Mouse (Mus musculus): ENCODE data around the gene Bend7. TPM values are rescaled to one million over a fixed set of nuclear protein-coding genes. Genes with fewer than 3 reads are reported as not detected.
A peak's percentile ranks its signal among the peaks of the same experiment; 100 is the strongest.

Gene Bend7
- polyA plus RNA-seq, 1 experiment from 2014 or later = 7.1 TPM

DNA sequence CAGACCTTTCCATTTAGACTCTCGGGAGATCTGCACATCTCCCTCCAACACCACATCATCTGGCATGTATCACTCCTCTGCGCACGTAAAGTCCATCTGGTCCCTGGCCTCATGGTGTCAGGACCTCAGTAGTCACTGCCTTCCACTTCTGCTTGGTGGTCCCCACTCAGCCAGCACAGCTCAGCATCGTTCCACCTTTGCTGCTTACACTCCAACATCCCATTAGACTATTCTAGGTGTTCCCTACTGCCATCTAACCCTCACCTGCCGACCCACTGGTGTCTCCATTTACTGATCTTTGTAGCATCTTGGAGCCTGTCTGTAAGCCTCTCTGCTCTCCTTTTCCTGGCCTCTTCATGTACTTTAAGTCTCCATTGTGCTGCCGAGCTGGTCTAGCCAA is 67.4 kb downstream of the Bend7 start:
- Histone ChIP-seq H3K9me3 (no peaks in the 10 kb centered on the region), H3K4me1 (replicated peaks) (no peaks in the 10 kb centered on the region), H3K36me3 (no peaks in the 10 kb centered on the region), H3K4me3 (replicated peaks) (no peak overlapping the region), H3K27me3 (replicated peaks) (no peaks in the 10 kb centered on the region), H3K27ac (no peak overlapping the region), H3K4me2 (replicated peaks) (no peak overlapping the region), H3K9ac (no peak overlapping the region)
- 88% methylated on average over 6 of the region's 6 CpGs for WGBS
- no peak for ATAC-seq

DNA sequence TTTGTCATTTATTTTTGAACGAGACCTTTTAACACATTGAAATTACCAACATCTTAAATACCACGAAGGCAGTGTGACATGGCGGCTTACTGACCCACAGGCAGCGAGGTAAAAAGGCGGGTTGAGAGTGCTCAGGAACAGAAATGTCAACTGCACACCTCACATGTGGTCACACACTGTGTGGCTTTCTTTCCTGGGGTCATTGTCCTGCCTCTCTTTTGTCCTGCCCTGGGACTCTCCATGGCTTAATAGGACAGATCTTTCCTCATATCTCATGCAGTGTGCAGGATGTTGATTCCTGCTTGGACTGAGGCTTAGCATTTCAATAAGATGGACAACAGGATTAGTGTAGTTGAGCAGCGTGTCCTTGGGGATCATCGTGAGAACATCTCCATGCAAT is 69.6 kb downstream of the Bend7 start:
- Histone ChIP-seq H3K27ac (no peak overlapping the region), H3K9me3 (no peaks in the 10 kb centered on the region), H3K4me1 (replicated peaks) (no peaks in the 10 kb centered on the region), H3K27me3 (replicated peaks) (no peaks in the 10 kb centered on the region), H3K4me3 (replicated peaks) (no peak overlapping the region), H3K9ac (no peak overlapping the region), H3K36me3 (no peaks in the 10 kb centered on the region), H3K4me2 (replicated peaks) (no peak overlapping the region)
- WGBS = 88% methylated on average over 7 of the region's 7 CpGs
- ATAC-seq = no peak

DNA sequence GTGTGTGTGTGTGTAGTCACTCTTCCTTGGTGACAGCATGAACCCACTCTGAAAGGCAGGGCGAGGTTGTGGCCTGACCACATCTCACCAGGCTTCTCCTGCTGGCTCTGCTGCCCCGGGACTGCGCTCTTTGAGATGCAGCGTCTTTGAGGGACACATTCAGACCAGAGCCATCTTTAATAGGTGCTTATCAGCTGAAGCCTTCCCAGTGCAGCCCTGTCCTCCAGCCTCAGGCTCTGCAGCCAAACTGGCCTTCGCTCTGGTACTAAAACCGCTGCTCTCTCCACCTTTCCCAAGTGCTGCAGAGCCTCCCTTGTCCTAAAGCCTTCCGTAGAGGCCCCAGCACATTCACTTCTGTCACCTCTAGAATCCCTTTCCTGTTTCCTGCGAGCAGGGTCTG is 74.0 kb downstream of the Bend7 start:
- no peak for ATAC-seq
- no peak overlapping the region for H3K9ac ChIP-seq
- H3K36me3 ChIP-seq = no peaks in the 10 kb centered on the region
- WGBS = 85% methylated on average over 8 of the region's 8 CpGs
- H3K4me2 ChIP-seq (replicated peaks) = no peak overlapping the region
- no peaks in the 10 kb centered on the region for H3K4me1 ChIP-seq (replicated peaks)
- no peak overlapping the region for H3K27ac ChIP-seq
- H3K27me3 ChIP-seq (replicated peaks) = no peaks in the 10 kb centered on the region
- H3K9me3 ChIP-seq = no peaks in the 10 kb centered on the region
- H3K4me3 ChIP-seq (replicated peaks) = no peak overlapping the region

DNA sequence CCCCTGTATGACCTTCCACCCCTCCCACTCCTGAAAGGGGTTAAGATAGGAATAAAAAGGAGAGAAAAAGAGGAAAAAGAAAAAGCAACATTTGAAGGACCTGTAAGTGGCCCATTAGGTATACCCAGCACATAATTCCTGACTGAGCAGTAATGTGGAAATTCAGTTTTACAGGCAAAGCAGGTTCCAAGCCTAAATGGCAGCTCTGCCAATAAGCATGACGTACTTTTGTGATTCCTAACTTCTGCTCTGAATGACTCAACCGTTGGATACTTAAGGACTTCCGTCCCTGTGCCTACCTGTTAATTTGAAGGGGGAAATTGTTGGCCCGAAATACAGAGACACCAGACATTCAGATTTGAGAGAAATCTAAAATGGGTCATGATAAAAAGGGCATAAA is 74.9 kb downstream of the Bend7 start:
- Histone ChIP-seq H3K4me1 (replicated peaks) (no peaks in the 10 kb centered on the region), H3K4me3 (replicated peaks) (no peak overlapping the region), H3K4me2 (replicated peaks) (no peak overlapping the region), H3K9ac (no peak overlapping the region), H3K27ac (no peak overlapping the region), H3K36me3 (no peaks in the 10 kb centered on the region), H3K9me3 (no peaks in the 10 kb centered on the region), H3K27me3 (replicated peaks) (no peaks in the 10 kb centered on the region)
- no peak for ATAC-seq
- 84% methylated on average over 4 of the region's 4 CpGs for WGBS

DNA sequence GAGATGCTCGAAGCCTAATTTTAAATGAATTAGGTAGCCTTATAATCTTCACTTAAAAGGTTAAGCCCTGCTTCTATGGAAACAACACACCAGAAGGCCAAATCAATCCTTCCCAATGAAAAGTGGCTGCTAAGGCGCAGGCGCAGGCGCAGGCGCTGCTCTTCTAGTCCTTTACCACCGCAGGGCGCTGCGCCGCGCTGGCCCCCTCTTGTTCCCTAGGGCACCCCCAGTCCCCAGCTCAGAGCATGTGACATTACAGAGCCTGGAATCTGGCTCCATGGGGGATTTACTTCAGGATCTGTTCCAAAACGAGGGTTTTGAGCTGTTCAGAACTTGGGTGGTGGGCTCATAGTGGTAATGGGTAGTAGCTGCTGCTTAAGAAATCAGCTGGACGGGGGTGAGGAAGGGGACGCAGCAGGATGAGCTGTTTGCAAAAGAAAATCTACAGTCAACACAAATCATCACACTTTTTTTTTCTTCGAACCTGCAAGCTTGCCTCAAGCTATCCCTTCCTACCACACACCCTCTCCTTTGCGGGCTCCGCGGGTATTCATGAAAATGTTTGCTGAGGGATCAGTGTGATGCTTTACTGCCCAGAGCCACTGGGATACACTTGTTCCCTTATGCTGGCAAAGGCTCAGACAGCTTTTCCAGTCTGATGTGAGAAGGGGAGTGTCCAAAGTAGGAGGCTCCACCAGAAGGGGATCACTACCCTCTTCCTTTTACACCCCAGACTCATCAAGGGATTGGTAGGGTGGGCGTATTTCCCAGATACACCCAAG is 85.0 kb downstream of the Bend7 start:
- Histone ChIP-seq H3K4me2 (replicated peaks) (0 out of 2 replicates have a peak overlapping the region, but pooled peaks have one; percentile 14), H3K36me3 (no peaks in the 10 kb centered on the region), H3K27me3 (replicated peaks) (no peaks in the 10 kb centered on the region), H3K4me3 (replicated peaks) (no peak overlapping the region), H3K9me3 (no peaks in the 10 kb centered on the region), H3K27ac (no peak overlapping the region), H3K4me1 (replicated peaks) (0 out of 2 replicates have a peak, but pooled peaks cover 2% of the 10 kb centered on the region), H3K9ac (no peak overlapping the region)
- no peak for ATAC-seq
- 50% methylated on average over 18 of the region's 18 CpGs for WGBS

DNA sequence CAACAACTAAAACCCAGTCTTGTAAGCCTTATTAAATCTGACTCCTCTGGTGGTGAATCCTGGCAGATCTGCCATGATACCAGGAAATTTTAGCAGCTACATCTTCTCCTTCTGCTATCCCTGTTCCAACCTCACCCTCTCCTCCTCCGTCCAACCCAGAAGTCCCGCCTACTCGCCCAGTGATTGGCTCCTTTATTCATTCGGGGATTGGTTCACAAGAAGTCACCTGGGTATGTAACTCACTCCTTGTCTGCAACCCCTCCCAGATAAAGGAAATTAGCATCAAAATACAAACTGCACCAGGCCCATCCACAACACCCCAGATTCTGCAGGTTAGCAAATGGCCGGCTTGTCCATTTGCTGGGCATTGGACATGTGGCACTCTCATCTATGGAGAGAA is 98.7 kb downstream of the Bend7 start:
- ATAC-seq = no peak
- 64% methylated on average over 5 of the region's 5 CpGs for WGBS
- Histone ChIP-seq H3K4me1 (replicated peaks) (no peaks in the 10 kb centered on the region), H3K4me2 (replicated peaks) (no peak overlapping the region), H3K36me3 (no peaks in the 10 kb centered on the region), H3K4me3 (replicated peaks) (no peak overlapping the region), H3K27ac (no peak overlapping the region), H3K9ac (no peak overlapping the region), H3K9me3 (no peaks in the 10 kb centered on the region; the same call in 1 of the 2 replicates), H3K27me3 (replicated peaks) (0 out of 2 replicates have a peak, but pooled peaks cover 5% of the 10 kb centered on the region)

DNA sequence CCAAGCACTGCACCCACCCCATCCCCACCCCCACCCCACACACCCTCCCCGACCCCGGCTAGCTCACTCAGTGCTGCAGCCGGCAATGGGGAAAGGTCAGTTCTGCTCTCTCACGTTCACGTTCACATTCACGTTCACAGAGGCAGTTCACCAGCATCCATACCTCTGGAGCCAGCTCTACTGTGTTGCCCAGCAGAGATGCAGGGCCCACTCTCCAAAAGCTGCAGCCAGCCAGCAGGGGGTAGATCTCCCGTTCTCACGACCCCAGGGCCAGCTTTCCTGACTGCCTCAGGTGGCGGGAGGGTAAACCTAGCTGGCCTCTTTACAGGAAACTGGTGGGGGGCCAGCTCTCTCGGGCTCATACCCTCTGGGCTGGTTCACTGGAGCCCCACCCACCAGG is 100.0 kb downstream of the Bend7 start:
- no peak for ATAC-seq
- Histone ChIP-seq H3K4me2 (replicated peaks) (no peak overlapping the region), H3K4me1 (replicated peaks) (no peaks in the 10 kb centered on the region), H3K9ac (no peak overlapping the region), H3K36me3 (no peaks in the 10 kb centered on the region), H3K4me3 (replicated peaks) (no peak overlapping the region), H3K27me3 (replicated peaks) (0 out of 2 replicates have a peak, but pooled peaks cover 5% of the 10 kb centered on the region), H3K27ac (no peak overlapping the region), H3K9me3 (no peaks in the 10 kb centered on the region; the same call in 1 of the 2 replicates)
- WGBS = 5% methylated on average over 10 of the region's 10 CpGs

DNA sequence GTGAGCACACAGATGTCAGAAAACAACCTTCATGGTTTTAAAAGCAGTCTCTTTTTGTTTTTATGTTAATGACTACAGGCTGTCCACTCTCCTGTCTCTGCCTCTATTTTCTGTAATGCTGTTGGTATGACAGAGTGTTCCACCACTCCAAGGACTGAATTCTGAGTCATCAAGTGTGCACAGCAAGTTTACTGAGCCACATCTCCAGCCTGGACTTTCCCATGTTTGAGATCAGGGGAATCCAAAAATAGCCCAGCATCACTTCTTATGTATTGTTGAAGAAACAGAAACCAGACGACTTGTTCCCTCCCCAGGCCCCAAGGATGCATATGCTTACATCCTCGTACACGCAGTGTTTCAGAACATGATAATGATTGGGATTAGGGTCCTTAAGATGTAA is 102.6 kb downstream of the Bend7 start:
- Histone ChIP-seq H3K9ac (no peak overlapping the region), H3K9me3 (no peaks in the 10 kb centered on the region; the same call in 1 of the 2 replicates), H3K4me1 (replicated peaks) (no peaks in the 10 kb centered on the region), H3K36me3 (no peaks in the 10 kb centered on the region), H3K4me3 (replicated peaks) (no peak overlapping the region), H3K27me3 (replicated peaks) (0 out of 2 replicates have a peak, but pooled peaks cover 5% of the 10 kb centered on the region), H3K4me2 (replicated peaks) (no peak overlapping the region), H3K27ac (no peak overlapping the region)
- WGBS = 68% methylated on average over 3 of the region's 3 CpGs
- ATAC-seq = no peak

DNA sequence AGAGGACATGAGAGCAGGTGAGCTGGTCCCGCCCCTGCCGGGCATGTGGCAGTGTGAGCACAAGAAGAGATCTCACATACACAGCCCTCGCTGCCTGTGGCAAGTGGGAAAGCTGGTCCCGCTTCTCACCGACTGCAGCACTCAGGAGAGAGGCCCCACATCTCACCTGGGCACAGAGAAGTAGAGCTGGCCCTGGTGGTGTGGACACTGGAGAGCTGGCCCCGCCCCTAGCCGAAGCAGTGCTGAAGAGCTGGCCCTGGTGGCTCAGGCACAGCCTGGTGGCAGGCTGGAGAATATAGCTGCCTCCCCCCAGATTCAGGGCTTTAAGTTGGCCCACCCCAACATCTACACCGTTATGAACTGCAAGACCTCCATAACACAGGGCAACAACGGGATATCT is 106.4 kb downstream of the Bend7 start:
- ATAC-seq = peak; percentile 46; the same call in 1 of the 2 replicates
- 63% methylated on average over 9 of the region's 9 CpGs for WGBS
- no peaks in the 10 kb centered on the region for H3K36me3 ChIP-seq

DNA sequence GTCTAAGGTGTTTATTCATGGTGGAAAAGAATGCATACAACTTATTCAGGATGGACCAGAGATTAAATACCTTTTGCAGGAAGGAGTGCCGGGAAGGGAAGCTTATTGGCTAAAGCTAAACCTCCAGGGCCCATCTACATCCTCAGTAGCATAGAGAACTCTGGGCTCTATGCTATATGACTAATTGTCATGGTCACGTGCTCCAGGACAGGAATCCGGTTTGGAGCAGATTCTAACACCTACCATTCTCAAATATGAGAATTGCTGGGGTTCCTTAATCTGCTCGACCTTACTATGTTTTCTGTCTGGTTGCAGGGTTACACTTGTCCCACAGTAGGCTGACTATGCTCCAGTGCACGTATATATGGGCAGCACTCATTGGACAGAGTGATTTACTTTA is 110.4 kb downstream of the Bend7 start:
- ATAC-seq = no peak
- no peak overlapping the region for H3K27ac ChIP-seq
- 67% methylated on average over 5 of the region's 5 CpGs for WGBS
- no peak overlapping the region for H3K9ac ChIP-seq
- no peaks in the 10 kb centered on the region for H3K9me3 ChIP-seq
- no peaks in the 10 kb centered on the region; the same call in 1 of the 2 replicates for H3K4me1 ChIP-seq (replicated peaks)
- H3K4me3 ChIP-seq (replicated peaks) = no peak overlapping the region
- H3K27me3 ChIP-seq (replicated peaks) = no peaks in the 10 kb centered on the region
- H3K36me3 ChIP-seq = no peaks in the 10 kb centered on the region
- H3K4me2 ChIP-seq (replicated peaks) = no peak overlapping the region

More for the DNA sequence above, 106.4 kb downstream of the Bend7 start:
- Histone ChIP-seq H3K9me3 (no peaks in the 10 kb centered on the region; the same call in 1 of the 2 replicates), H3K27ac (no peak overlapping the region), H3K9ac (no peak overlapping the region), H3K4me1 (replicated peaks) (no peaks in the 10 kb centered on the region), H3K4me2 (replicated peaks) (no peak overlapping the region), H3K4me3 (replicated peaks) (no peak overlapping the region), H3K27me3 (replicated peaks) (no peaks in the 10 kb centered on the region)

DNA sequence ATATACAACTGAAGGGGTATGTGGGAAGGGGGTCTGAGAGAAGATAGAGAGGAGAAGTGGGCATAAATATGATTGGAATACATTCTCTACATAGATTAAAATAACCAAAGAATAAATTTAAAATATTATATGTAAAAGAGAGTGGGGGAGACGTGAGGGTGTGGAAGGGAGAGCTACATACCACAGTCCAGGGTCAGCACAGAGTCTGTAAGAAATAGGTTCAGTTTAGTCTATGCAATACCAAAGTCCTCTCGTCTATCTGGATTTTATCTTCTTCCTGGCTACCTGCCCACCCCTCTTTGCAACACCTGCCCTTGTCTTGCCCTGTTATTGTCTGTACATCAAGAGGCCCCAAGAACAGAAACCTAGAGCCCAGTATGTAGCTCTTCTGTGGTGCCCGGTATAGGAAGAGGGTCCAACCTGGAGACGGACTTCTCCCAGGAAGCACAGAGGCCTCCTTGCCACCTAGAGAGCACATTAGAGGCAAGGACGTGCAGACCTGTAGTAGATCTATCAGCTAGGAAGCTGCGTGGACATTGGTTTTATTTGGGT is 110.9 kb downstream of the Bend7 start:
- H3K4me3 ChIP-seq (replicated peaks) = no peak overlapping the region
- H3K27me3 ChIP-seq (replicated peaks) = no peaks in the 10 kb centered on the region
- WGBS = 74% methylated on average over 6 of the region's 6 CpGs
- H3K27ac ChIP-seq = no peak overlapping the region
- ATAC-seq = peak; percentile 72
- no peak overlapping the region for H3K4me2 ChIP-seq (replicated peaks)
- H3K9me3 ChIP-seq = no peaks in the 10 kb centered on the region
- no peak overlapping the region for H3K9ac ChIP-seq
- H3K4me1 ChIP-seq (replicated peaks) = no peaks in the 10 kb centered on the region; the same call in 1 of the 2 replicates
- H3K36me3 ChIP-seq = no peaks in the 10 kb centered on the region

DNA sequence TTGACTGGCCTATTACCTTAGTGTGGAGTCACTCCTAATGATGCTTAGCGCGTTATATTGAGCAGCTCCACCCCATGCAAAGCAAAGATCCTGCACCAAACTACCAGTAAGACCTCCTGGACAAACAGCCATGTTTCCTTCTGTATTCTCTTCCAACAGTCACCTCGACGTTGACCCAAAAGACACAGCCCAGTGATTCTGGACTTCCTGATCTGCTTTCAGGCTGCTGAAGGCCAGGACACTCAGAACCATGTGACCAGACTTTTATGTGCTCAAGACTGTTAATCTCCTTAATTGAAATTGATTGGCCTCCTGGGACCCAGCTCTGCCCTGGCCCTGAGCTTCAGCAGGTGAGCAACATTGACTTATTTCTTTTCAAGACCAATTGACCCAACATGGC is 111.4 kb downstream of the Bend7 start:
- no peak overlapping the region for H3K27ac ChIP-seq
- no peak overlapping the region for H3K4me2 ChIP-seq (replicated peaks)
- H3K9ac ChIP-seq = no peak overlapping the region
- no peaks in the 10 kb centered on the region for H3K36me3 ChIP-seq
- H3K9me3 ChIP-seq = no peaks in the 10 kb centered on the region
- 89% methylated on average over 4 of the region's 4 CpGs for WGBS
- H3K27me3 ChIP-seq (replicated peaks) = no peaks in the 10 kb centered on the region
- H3K4me1 ChIP-seq (replicated peaks) = no peaks in the 10 kb centered on the region; the same call in 1 of the 2 replicates
- no peak overlapping the region for H3K4me3 ChIP-seq (replicated peaks)
- no peak for ATAC-seq
